Mouse (Mus musculus) olfactory bulb, adult 2 months (tissue): Measurements from ENCODE around the gene Map7.

Experiments
- CTCF ChIP-seq: fragments of 200-500 bp; IDR thresholded peaks from 2 replicates; pipeline ENCODE4 v1.5.1; 2012; ENCODE audit warnings: low read depth, mild to moderate bottlenecking, low read length, moderate library complexity; ENCODE audit not compliant: insufficient read depth
- POLR2A ChIP-seq: fragments of 200-500 bp; IDR thresholded peaks from 2 replicates; pipeline ENCODE4 v1.6.1; 2012; ENCODE audit warnings: mild to moderate bottlenecking, low read depth, low read length, moderate library complexity; ENCODE audit not compliant: insufficient read depth

DNA sequence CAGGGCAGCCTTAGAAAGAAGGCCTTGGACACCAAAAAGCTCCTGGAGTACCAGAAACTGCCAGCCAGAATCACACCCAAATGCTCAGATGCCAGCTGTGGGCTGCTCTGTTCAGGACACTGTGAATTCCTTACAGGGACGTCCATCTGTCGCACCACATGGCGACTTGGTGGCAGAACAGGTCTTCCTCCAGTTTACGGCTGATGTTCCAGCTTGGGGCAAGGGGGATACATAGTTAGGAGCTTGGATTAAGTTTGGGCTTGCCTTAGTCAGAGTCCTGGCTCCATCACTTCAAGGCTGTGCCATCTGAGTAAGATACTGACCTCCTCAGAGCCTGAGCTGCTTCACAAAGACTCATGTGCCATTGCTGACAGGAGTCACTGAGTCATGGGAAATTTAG, 26.3 kb upstream of the Map7 start:
- TF ChIP-seq POLR2A (no peak), CTCF (no peak)
